Mouse (Mus musculus) kidney, adult 2 months (tissue): ENCODE measurements around the gene Hivep2.

Experiments used
- CTCF ChIP-seq: fragments of 200-500 bp; conservative IDR thresholded peaks from 2 replicates; pipeline ENCODE4 v1.5.1; 2011; ENCODE audit warnings: low read depth, mild to moderate bottlenecking, control low read depth, low read length, moderate library complexity, mixed read lengths; ENCODE audit not compliant: insufficient read depth, insufficient read length
- POLR2A ChIP-seq: fragments of 200-500 bp; IDR thresholded peaks from one replicate; pipeline ENCODE4 v1.6.1; 2011; ENCODE audit warnings: low read depth, low read length, control low read depth

DNA sequence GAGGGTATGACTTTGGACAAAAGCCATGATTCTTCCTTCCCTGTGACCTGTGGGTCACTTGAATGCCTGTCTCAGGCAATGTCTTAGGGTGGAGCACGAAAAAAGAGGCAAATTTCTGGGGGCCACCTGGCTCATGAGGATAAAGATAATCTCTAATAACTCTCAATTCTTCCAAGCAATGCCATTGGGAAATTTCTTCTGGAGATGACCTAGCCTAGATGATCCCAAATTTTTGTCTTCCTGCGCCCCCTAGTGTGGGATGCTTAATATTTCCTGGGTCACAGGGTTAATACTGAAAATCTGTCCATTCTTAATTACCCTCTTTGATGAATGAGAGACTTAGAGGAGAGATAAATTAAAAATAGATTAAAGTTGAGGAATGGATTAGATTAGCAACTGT, 234.4 kb downstream of the Hivep2 start:
- TF ChIP-seq POLR2A (no peak), CTCF (no peak)
